Mouse (Mus musculus) neural tube, embryonic 10.5 days (tissue): ENCODE results near the gene Diablo.
"Not testable (repeated sequence)": the region's sequence is repeated elsewhere in the genome, so short reads cannot be mapped to it uniquely, and the experiment has no call there.

Experiments used
- DNase-seq: peaks from one replicate; pipeline ENCODE4 v3.0.0-alpha.2; 2017; ENCODE audit warnings: low spot score; ENCODE audit errors: extremely low spot score

The Diablo gene

GRCm38 (mm10) chr5:123523692-123524392 is at the start of gene Diablo:
TSS of gene Diablo (minus strand) at chr5:123524176.
- peak; percentile 99 for DNase-seq

DNA sequence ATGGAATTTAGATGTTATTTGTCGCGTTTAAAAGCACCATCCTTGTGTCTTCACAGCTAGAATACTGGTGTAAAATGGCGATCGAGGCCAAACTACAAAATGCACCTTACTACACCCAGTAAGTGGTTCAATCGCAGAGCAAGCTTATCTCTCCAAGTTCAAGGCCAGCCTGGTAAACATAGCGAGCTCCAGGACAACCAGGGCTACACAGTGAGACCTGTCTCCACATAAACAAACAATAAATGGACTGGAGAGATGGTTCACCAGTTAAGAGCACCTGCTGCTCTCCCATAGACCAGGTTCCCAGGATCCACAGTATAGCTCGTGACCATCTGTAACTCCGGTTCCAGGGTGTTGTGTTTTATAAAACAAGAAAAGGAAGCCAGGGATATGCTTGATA is 49.4 kb upstream of the Diablo start:
- DNase-seq = no peak

DNA sequence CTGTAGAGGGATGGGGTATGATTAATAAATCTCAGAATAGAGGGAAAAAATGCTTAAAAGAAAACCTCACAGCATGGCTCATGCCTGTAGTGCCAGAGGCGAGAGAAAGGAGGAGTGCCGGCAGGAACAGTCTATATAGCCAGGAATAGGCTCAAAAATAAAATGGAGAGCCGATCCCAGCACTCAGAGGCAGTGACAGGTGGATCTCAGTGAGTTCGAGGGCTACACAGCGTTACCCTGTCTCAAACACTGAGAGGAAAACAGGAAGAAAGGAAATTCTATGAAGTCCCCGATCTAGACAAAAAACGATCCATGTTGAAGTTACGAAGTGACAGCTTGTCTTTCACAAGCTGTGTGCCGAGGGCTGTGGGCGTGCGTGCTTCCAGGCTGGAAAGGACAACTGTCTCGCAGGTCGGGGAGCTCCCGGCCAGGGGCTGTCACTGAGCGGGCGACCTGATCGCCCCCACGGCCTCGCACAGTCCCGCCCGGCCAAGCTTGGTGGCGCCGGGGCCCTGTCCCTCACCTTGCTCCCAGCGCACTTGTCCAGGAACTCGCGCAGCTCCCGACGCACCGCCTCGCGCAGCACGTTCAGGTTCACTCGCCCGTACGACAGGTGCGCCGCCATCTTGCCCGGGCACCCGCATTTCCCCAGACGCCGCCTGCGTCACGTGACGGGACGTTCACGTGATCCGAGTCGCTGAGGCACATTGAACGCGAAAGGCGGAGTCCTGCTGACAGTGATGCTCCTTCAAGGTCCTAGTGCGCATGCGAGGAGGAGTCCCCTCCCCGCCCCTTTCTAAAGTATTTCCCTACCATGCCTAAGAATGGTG is 48.6 kb upstream of the Diablo start, which contains the start of gene Vps33a:
Gene Vps33a, minus strand, starts transcription at position 682 of the 830 bp plus-strand sequence.
- DNase-seq = peak; percentile 100

DNA sequence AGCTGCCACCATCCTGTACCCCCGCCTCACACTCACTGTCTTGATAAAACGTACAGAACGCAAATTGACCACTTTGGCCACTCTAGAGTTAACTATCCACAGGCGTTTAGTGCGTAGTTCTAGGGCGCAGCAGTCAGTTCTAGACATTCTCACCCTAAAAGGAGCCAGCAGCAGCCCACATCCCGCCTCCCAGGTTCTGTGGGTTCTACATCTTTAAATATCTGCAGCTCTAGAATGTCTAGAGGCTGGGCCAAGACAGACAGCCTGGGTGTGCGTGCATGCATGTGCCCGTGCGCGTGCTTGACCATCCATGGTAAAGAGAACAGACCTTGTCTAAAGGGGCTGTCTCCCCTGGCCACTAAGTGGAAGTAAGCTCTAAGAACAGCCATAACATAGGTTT is 37.2 kb upstream of the Diablo start:
- DNase-seq = no peak

- no peak for DNase-seq
Observed at GRCm38 (mm10) chr5:123559588-123559987, 35.6 kb upstream of the Diablo start.

DNA sequence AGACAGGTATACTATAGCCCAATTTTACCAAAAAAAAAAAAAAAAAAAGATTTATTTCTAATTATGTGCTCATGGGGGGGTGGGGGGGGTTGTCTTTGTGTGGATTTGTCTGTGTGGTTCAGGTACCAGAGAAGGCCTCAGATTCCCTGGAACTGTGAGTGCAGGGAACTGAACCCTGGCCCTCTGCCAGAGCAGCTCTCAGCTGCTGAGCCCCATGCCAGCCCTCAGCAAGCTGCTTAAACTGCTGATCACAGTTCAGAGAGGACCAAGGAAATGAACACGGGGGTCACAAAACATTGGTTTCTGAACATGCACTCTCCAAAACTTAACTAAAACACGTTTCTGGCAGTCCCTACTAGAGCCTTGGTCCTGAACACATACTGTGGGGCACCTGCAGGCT is 32.5 kb upstream of the Diablo start:
- no peak for DNase-seq

DNA sequence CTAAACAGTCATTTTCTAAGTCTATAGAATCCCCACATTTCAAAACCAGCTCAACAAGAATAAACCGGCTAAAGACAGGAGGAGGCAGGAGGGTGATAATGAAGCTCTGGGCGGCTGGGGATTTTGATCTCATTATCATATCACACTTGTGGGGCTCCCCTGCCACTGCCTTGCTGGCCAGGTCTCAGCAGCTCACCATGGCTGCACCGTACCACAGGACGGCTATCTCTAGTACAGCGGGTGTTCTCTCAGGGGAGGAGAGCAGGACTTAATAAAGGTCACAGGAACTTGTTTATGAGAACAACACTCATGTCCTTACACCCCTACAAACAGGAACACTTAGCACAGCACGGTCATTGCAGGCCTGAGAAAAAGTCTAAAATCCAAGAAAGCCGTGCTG is 31.7 kb upstream of the Diablo start:
- DNase-seq = no peak

GRCm38 (mm10) chr5:123533801-123534200 is 9.8 kb upstream of the Diablo start:
- no peak for DNase-seq

DNA sequence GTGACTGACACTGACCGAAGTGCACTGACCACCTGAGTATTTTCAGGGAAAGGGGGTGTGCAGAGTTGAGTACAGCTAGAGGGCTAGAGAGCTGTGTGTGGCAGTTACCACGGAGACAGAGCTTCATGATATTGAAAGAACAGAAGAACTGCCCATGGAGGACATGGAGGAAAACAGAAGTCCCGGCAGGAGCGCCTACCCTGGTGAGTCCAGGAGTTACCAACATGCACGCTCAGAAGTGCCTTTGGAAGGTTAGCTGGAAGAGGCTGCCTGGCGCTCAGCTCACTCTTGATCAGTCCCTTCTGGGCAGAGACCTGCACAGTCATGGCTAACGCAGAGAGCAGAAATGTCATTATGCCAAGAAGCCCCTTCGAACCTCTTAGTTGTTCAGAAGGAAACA is 6.1 kb upstream of the Diablo start:
- no peak for DNase-seq

GRCm38 (mm10) chr5:123528641-123529040 is 4.7 kb upstream of the Diablo start:
- no peak for DNase-seq

DNA sequence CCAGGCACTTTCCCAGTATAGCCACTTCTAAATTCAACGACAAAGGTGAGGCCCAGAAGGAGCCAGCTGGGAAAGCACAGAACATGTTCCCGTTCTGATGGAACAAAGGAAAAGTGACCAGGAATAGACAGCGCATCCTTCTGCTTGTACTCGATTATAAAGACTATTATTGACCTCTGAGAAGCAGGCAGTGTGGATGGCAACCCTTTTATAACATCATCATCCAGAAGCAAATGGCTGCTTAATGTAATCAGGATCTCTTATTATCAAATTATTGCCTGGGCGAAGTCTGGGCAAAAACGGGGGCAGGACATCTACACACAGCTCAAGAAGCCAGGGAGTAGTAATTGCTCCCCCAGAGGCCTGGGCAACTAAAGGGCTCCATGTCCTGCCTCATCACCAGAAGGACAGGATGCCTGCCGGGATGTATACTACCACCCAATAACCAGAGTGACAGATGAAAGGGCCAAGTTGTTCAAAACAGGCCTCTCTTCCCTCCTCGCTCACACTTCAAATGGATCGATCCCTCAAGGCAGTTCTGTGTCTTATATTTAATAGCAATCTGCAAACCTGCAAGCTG is 2.0 kb upstream of the Diablo start:
- DNase-seq = no peak

DNA sequence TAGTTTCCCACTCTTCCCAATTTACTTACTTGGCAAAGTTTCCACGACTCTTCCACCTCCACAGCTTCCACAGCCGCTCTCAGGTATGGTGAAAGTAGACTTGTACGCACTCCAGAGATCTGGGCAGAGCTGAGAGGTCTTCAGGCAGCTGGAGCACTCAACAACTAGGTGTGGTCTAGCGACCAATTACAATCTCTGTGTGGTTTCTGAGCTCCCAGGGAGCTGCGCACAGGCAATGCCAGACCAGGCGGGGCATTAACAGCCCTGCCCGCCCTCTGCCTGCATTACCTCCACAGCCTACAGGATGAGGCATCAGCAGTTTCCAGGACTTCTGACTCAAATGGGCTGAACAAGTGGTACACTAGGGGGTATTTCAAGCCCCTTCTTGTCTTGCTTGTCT is 1.3 kb upstream of the Diablo start, which contains the start of gene Gm49027:
Gene Gm49027, minus strand, starts transcription at position 208 of the 400 bp plus-strand sequence.
- no peak for DNase-seq

DNA sequence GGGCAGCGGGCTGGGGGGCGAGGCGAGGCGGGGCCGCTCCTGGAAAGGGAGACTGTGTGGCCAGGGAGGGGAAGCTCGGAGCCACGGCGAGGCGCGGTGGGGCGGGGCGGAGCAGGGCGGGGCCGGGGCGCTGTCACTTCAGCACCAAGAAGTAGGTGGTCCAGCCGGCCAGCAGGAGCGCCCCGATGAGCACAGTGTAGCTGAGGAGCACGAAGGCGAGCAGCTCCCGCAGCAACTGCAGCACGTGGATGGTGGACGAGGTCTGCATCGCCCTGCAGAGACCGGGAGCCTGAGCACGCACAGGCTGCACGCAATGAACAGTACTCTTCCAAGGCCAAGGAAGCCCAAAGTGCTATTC is 396 bp upstream of the Diablo start:
- no peak for DNase-seq

DNA sequence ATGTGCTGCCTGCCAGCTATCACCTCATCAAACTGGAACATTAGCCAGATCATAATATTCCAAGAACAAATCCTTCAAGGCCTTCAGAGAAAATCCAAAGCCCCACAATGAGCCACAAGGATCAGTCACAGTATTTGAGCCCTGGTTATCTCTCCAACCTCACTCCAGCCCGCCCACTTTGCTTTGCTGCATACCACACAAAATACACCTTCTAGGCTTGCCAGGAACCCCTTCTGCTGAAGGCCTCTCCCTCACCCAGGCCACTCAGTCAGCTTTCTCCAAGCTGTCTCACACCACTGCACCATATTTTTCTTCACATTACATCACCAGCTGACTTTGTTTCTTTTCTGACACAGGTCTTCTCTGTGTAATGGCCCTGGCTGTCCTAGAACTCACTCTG is 1.8 kb downstream of the Diablo start:
- DNase-seq = no peak

DNA sequence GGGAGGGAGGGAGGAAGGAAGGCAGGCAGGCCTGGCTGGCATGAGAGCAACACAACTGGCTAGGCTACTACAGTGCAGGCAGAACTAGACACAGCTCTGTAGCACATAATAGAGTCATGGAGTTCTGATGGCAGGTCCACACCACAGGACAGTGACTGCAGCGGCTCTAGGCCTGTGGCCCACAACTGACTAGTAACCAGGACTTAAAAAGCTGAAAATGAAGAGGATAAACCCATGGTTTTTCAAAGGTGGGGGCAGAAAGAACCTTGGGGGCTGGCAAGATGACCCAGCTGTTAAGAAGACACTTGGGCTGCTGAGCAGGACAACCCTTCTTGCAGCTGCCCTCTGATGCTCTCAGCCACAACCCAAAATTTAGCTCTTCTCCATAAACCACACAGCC is 2.4 kb downstream of the Diablo start:
- no peak for DNase-seq

DNA sequence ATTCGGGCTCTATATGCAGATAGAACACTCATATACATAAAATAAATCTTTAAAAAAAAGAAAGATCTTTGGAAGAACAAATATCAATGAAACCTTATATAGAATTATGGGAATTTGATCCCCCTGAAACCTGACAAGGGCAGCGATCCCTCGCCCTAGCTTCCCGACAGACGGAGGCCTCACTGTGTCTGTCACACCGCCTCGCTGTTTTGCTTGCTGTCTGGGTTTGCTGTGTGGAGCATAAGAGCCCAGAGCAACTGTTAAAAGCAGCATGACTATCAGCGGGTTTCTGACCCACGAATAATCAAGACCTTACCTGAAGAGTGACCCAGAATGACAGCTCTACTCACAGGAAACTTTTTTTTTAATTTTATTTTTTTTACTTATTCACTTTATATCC is 3.3 kb downstream of the Diablo start:
- no peak for DNase-seq

- DNase-seq = no peak
Observed at GRCm38 (mm10) chr5:123514871-123515270, 9.1 kb downstream of the Diablo start.

- no peak for DNase-seq
Observed at GRCm38 (mm10) chr5:123512102-123512501, 11.9 kb downstream of the Diablo start.

- not testable (repeated sequence) for DNase-seq
Observed at GRCm38 (mm10) chr5:123511426-123511825, 12.6 kb downstream of the Diablo start.

DNA sequence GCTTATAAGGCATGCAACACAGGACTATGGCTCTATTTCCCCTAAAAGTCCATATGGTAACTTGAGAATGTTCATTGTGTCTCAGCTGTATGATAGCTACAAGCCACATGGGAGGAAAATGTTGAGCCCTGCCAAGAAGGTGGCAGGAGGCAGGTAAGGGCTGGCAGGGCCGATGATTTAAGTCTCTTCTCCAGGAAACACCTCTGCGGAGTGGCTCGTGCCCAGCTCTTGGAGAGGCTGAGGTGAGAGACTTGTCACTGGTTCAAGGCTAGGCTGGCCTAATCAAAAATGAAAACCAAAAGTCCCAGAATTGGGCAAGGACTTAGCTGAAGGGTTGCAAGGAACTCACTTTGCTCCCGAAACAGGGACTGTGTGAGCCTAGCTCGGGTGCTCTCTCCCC is 13.8 kb downstream of the Diablo start, which contains the start of gene B3gnt4:
Gene B3gnt4, plus strand, starts transcription at position 301 of the 400 bp plus-strand sequence.
- DNase-seq = no peak

DNA sequence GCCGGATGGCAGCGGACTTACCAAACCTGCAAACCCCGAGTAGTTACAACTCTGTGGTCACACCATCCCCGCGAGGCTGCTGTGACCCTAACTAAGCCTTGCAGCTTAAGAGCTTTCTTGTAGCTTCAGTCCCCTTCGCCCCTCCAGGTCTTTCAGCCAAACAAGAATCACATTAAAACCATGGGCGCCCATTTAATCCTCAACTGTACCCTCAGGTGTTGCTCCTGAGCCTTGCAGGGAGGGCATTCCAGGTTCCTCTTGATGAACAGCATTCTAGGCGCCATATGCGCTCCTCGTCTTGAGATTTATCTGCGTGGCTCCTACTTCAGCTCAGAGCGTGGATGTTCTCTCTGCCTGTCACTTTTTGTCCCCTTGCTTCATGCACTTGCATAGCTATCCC is 15.1 kb downstream of the Diablo start:
- DNase-seq = no peak
